Mouse (Mus musculus): ENCODE measurements around the gene Peli2. TPM values are rescaled to one million over a fixed set of nuclear protein-coding genes. Genes with fewer than 3 reads are reported as not detected.

The Peli2 gene
- polyA plus RNA-seq, 1 experiment from 2014 or later, result 6.3 TPM

- no peaks in the 10 kb centered on the region for H3K27me3 ChIP-seq (ENCODE audit: control insufficient read depth, insufficient read depth, low read length)
- no peak overlapping the region for H3K9ac ChIP-seq (ENCODE audit: low read length)
- no peak overlapping the region for H3K4me3 ChIP-seq (replicated peaks; ENCODE audit: low read length)
- no peaks in the 10 kb centered on the region for H3K36me3 ChIP-seq (ENCODE audit: control insufficient read depth, insufficient read depth, low read length)
- H3K4me2 ChIP-seq (ENCODE audit: low read depth, low read length), result no peak overlapping the region
- ATAC-seq (ENCODE audit: insufficient read depth, low FRiP score), result peak; percentile 54; the same call in 1 of the 2 replicates
- no peaks in the 10 kb centered on the region for H3K9me3 ChIP-seq (replicated peaks; ENCODE audit: control insufficient read depth, low read length)
- 0 out of 2 replicates have a peak, but pooled peaks cover 3% of the 10 kb centered on the region for H3K4me1 ChIP-seq (ENCODE audit: control insufficient read depth, insufficient read depth, low read length)
- peak overlapping the region; percentile 30; the same call in 1 of the 2 replicates for H3K27ac ChIP-seq (ENCODE audit: low read length)
- WGBS, result 66% methylated on average over 10 of the region's 10 CpGs
These were observed 182.0 kb downstream of the Peli2 start for GRCm38 (mm10) chr14:48302471-48303186.

GRCm38 (mm10) chr14:48303235-48303634, 182.6 kb downstream of the Peli2 start:
- Histone ChIP-seq H3K4me1 (ENCODE audit: control insufficient read depth, insufficient read depth, low read length) (0 out of 2 replicates have a peak, but pooled peaks cover 3% of the 10 kb centered on the region), H3K27ac (ENCODE audit: low read length) (peak overlapping the region; percentile 7; the same call in 1 of the 2 replicates), H3K4me3 (replicated peaks; ENCODE audit: low read length) (no peak overlapping the region), H3K4me2 (ENCODE audit: low read depth, low read length) (no peak overlapping the region), H3K27me3 (ENCODE audit: control insufficient read depth, insufficient read depth, low read length) (no peaks in the 10 kb centered on the region), H3K9ac (ENCODE audit: low read length) (no peak overlapping the region), H3K36me3 (ENCODE audit: control insufficient read depth, insufficient read depth, low read length) (no peaks in the 10 kb centered on the region), H3K9me3 (replicated peaks; ENCODE audit: control insufficient read depth, low read length) (no peaks in the 10 kb centered on the region)
- ATAC-seq (ENCODE audit: insufficient read depth, low FRiP score), result peak; percentile 71; the same call in 1 of the 2 replicates
- WGBS, result 32% methylated on average over 6 of the region's 6 CpGs

GRCm38 (mm10) chr14:48303841-48304240, 183.2 kb downstream of the Peli2 start:
- Histone ChIP-seq H3K36me3 (ENCODE audit: control insufficient read depth, insufficient read depth, low read length) (no peaks in the 10 kb centered on the region), H3K27ac (ENCODE audit: low read length) (no peak overlapping the region), H3K9ac (ENCODE audit: low read length) (no peak overlapping the region), H3K9me3 (replicated peaks; ENCODE audit: control insufficient read depth, low read length) (no peaks in the 10 kb centered on the region), H3K4me2 (ENCODE audit: low read depth, low read length) (no peak overlapping the region), H3K4me1 (ENCODE audit: control insufficient read depth, insufficient read depth, low read length) (0 out of 2 replicates have a peak, but pooled peaks cover 3% of the 10 kb centered on the region), H3K4me3 (replicated peaks; ENCODE audit: low read length) (no peak overlapping the region), H3K27me3 (ENCODE audit: control insufficient read depth, insufficient read depth, low read length) (no peaks in the 10 kb centered on the region)
- WGBS, result 77% methylated on average over 9 of the region's 9 CpGs
- no peak for ATAC-seq (ENCODE audit: insufficient read depth, low FRiP score)

- Histone ChIP-seq H3K9ac (ENCODE audit: low read length) (no peak overlapping the region), H3K27me3 (ENCODE audit: control insufficient read depth, insufficient read depth, low read length) (no peaks in the 10 kb centered on the region), H3K9me3 (replicated peaks; ENCODE audit: control insufficient read depth, low read length) (no peaks in the 10 kb centered on the region), H3K36me3 (ENCODE audit: control insufficient read depth, insufficient read depth, low read length) (no peaks in the 10 kb centered on the region), H3K4me3 (replicated peaks; ENCODE audit: low read length) (no peak overlapping the region), H3K27ac (ENCODE audit: low read length) (no peak overlapping the region), H3K4me2 (ENCODE audit: low read depth, low read length) (no peak overlapping the region), H3K4me1 (ENCODE audit: control insufficient read depth, insufficient read depth, low read length) (peaks cover 5% of the 10 kb centered on the region; the same call in 1 of the 2 replicates)
- ATAC-seq (ENCODE audit: insufficient read depth, low FRiP score), result no peak
- 64% methylated on average over 3 of the region's 3 CpGs for WGBS
These were observed 192.6 kb downstream of the Peli2 start for GRCm38 (mm10) chr14:48313234-48313633.

GRCm38 (mm10) chr14:48316396-48316795, 195.8 kb downstream of the Peli2 start:
- Histone ChIP-seq H3K4me3 (replicated peaks; ENCODE audit: low read length) (no peak overlapping the region), H3K4me1 (ENCODE audit: control insufficient read depth, insufficient read depth, low read length) (peaks cover 5% of the 10 kb centered on the region; the same call in 1 of the 2 replicates), H3K9me3 (replicated peaks; ENCODE audit: control insufficient read depth, low read length) (no peaks in the 10 kb centered on the region), H3K27me3 (ENCODE audit: control insufficient read depth, insufficient read depth, low read length) (no peaks in the 10 kb centered on the region), H3K4me2 (ENCODE audit: low read depth, low read length) (no peak overlapping the region), H3K27ac (ENCODE audit: low read length) (no peak overlapping the region), H3K36me3 (ENCODE audit: control insufficient read depth, insufficient read depth, low read length) (no peaks in the 10 kb centered on the region), H3K9ac (ENCODE audit: low read length) (no peak overlapping the region)
- WGBS, result 39% methylated on average over 8 of the region's 8 CpGs
- ATAC-seq (ENCODE audit: insufficient read depth, low FRiP score), result no peak

- ATAC-seq (ENCODE audit: insufficient read depth, low FRiP score), result no peak
- H3K4me3 ChIP-seq (replicated peaks; ENCODE audit: low read length), result no peak overlapping the region
- H3K9me3 ChIP-seq (replicated peaks; ENCODE audit: control insufficient read depth, low read length), result no peaks in the 10 kb centered on the region
- no peak overlapping the region for H3K27ac ChIP-seq (ENCODE audit: low read length)
- H3K36me3 ChIP-seq (ENCODE audit: control insufficient read depth, insufficient read depth, low read length), result no peaks in the 10 kb centered on the region
- no peaks in the 10 kb centered on the region for H3K27me3 ChIP-seq (ENCODE audit: control insufficient read depth, insufficient read depth, low read length)
- 61% methylated on average over 18 of the region's 18 CpGs for WGBS
- no peak overlapping the region for H3K4me2 ChIP-seq (ENCODE audit: low read depth, low read length)
- H3K9ac ChIP-seq (ENCODE audit: low read length), result no peak overlapping the region
- no peaks in the 10 kb centered on the region for H3K4me1 ChIP-seq (ENCODE audit: control insufficient read depth, insufficient read depth, low read length)
These were observed 203.3 kb downstream of the Peli2 start for GRCm38 (mm10) chr14:48323771-48324459.

GRCm38 (mm10) chr14:48324460-48324850, 203.8 kb downstream of the Peli2 start:
- Histone ChIP-seq H3K4me2 (ENCODE audit: low read depth, low read length) (no peak overlapping the region), H3K36me3 (ENCODE audit: control insufficient read depth, insufficient read depth, low read length) (no peaks in the 10 kb centered on the region), H3K27ac (ENCODE audit: low read length) (no peak overlapping the region), H3K4me3 (replicated peaks; ENCODE audit: low read length) (no peak overlapping the region), H3K9me3 (replicated peaks; ENCODE audit: control insufficient read depth, low read length) (no peaks in the 10 kb centered on the region), H3K27me3 (ENCODE audit: control insufficient read depth, insufficient read depth, low read length) (no peaks in the 10 kb centered on the region), H3K4me1 (ENCODE audit: control insufficient read depth, insufficient read depth, low read length) (no peaks in the 10 kb centered on the region), H3K9ac (ENCODE audit: low read length) (no peak overlapping the region)
- no peak for ATAC-seq (ENCODE audit: insufficient read depth, low FRiP score)
- WGBS, result 76% methylated on average over 4 of the region's 4 CpGs

GRCm38 (mm10) chr14:48327746-48328145, 207.1 kb downstream of the Peli2 start:
- H3K9me3 ChIP-seq (replicated peaks; ENCODE audit: control insufficient read depth, low read length), result no peaks in the 10 kb centered on the region
- H3K27ac ChIP-seq (ENCODE audit: low read length), result no peak overlapping the region
- H3K9ac ChIP-seq (ENCODE audit: low read length), result no peak overlapping the region
- no peak overlapping the region for H3K4me2 ChIP-seq (ENCODE audit: low read depth, low read length)
- H3K36me3 ChIP-seq (ENCODE audit: control insufficient read depth, insufficient read depth, low read length), result no peaks in the 10 kb centered on the region
- peaks cover 15% of the 10 kb centered on the region for H3K4me1 ChIP-seq (ENCODE audit: control insufficient read depth, insufficient read depth, low read length)
- no peak overlapping the region for H3K4me3 ChIP-seq (replicated peaks; ENCODE audit: low read length)
- ATAC-seq (ENCODE audit: insufficient read depth, low FRiP score), result no peak
- no peaks in the 10 kb centered on the region for H3K27me3 ChIP-seq (ENCODE audit: control insufficient read depth, insufficient read depth, low read length)
- 73% methylated on average over 3 of the region's 3 CpGs for WGBS

GRCm38 (mm10) chr14:48329716-48330365, 209.2 kb downstream of the Peli2 start:
- ATAC-seq (ENCODE audit: insufficient read depth, low FRiP score), result no peak
- Histone ChIP-seq H3K4me3 (replicated peaks; ENCODE audit: low read length) (no peak overlapping the region), H3K9ac (ENCODE audit: low read length) (no peak overlapping the region), H3K4me2 (ENCODE audit: low read depth, low read length) (no peak overlapping the region), H3K27me3 (ENCODE audit: control insufficient read depth, insufficient read depth, low read length) (no peaks in the 10 kb centered on the region), H3K9me3 (replicated peaks; ENCODE audit: control insufficient read depth, low read length) (no peaks in the 10 kb centered on the region), H3K4me1 (ENCODE audit: control insufficient read depth, insufficient read depth, low read length) (peaks cover 18% of the 10 kb centered on the region), H3K36me3 (ENCODE audit: control insufficient read depth, insufficient read depth, low read length) (no peaks in the 10 kb centered on the region), H3K27ac (ENCODE audit: low read length) (no peak overlapping the region)
- 87% methylated on average over 12 of the region's 12 CpGs for WGBS
